Mouse (Mus musculus) frontal cortex, postnatal 14 days (tissue): ENCODE measurements around the gene Flt4.

Source experiments
- DNase-seq, 2 experiments: peaks; one replicate each; pipeline ENCODE4 v3.0.0; 2022; ENCODE audit warnings: low spot score in 2 of 2

The Flt4 gene

DNA sequence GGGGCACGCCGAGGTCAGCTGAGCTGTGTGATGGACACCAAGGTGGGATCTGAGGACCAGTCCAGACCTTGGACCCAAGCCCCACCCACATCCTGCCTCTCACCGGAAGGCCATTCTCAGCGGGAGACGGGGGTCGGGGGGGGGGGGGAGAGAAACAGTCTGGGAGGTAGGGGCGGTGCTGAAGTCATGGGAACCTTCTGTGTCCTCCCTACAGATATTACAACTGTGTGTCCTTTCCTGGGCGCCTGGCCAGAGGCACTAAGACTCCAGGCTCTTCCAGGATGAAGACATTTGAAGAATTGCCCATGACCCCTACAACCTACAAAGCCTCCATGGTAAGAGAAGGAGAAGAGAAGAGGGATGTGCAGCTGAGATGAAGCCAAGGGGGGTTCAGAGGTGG is 36.6 kb downstream of the Flt4 start:
- DNase-seq: no peak

DNA sequence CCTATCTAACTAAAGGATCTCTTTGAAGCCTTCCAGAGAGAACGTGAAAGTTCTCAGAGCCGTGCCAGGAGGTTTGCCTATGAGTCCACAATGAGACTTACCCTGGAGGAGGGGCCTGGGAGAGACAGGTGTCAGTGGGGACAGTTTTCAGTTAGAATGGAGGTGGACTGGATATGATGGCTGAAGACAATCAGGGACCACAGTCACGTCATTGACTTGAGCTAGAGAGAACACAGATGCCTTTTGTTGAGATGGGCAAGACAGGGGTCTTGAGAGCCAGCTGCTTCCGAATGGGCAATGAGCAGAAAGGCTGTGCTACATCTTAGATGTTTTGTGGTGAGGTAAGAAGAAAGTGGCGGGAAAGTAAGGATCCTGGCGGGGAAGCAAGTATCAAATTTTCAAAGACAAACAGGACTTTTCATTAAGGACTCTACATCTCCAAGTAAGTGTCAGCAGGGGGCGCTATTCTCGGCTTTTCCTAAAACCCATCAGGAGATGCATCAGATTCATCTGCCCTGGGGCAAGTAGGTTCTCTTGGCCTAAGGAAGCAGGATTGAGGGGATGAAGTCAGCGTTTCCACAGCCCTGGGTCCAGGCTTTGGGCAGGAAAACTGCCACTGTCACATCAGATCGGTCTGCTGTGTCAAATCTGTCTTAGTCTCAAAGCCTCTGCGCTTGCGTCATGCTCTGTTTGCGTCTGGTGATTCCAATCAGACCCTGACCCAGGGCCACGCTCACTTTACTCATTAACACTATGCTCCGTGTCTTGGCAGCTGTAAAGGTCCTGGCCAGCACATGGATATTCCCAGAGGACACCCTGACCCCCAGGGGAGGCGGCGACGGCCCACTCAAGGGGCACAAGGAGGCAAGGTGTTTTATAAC is 41.3 kb downstream of the Flt4 start:
- no peak for DNase-seq

DNA sequence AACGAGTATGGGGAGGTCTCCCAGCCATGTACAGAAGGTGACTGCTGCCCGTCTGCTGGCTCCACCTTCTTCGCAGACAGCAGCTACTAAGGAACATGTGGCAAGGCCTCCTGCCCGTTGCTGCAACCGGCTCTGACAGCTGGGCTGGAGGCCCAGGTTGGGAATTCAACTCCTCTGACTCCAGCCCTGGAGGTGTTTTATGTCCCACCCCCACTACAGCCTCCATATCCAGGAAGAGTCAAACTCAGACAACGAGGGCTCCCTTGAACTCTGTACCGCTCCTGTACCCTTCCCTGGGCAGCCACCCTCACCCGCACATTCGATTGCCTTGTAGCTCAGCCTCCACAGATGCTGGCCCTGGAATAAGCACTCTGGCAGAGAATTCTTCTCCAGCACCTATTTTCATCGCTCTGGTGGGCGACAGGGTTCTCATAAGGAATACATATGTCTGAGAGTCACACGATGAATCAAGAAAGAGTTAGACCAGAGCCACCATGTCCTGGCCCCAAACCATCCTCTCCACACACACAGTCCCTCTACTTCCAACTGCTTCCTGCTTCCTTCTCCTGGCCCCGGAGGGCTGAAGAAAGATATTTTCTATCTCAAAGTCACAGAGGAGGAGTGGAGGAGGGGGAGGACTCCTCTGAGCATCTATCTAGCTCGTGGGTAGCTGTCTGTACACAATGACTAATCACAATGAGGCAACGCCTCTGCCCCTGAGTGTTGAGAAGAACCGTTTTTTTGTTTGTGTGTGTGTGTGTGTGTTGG is 42.1 kb downstream of the Flt4 start:
- DNase-seq: no peak

DNA sequence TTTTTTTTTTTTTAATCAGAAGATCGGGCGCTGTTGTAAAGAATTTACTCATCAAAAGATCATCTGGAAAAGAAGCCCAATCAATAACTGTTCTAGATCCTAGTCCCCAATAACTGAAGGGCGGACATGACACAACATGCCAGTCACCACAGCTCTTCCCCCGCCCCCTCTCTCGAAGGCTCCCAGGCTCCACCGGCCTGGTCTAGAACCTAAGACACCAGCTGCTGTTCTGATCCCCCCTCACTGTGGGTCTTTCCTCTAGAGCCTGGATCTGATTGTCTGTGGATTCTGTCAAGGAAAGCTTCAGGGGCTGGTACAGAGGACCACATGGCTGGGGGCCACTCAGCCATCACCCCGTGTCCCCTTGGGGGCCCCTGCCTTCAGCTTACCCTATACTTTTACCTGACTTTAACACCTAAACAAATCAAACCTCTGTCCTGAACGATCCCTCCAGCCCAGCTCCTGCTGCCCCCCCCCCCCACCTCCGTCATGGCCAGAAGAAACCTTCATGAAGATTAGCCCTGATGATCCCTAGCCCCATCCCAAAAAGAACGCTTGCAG is 42.8 kb downstream of the Flt4 start:
- DNase-seq: no peak

DNA sequence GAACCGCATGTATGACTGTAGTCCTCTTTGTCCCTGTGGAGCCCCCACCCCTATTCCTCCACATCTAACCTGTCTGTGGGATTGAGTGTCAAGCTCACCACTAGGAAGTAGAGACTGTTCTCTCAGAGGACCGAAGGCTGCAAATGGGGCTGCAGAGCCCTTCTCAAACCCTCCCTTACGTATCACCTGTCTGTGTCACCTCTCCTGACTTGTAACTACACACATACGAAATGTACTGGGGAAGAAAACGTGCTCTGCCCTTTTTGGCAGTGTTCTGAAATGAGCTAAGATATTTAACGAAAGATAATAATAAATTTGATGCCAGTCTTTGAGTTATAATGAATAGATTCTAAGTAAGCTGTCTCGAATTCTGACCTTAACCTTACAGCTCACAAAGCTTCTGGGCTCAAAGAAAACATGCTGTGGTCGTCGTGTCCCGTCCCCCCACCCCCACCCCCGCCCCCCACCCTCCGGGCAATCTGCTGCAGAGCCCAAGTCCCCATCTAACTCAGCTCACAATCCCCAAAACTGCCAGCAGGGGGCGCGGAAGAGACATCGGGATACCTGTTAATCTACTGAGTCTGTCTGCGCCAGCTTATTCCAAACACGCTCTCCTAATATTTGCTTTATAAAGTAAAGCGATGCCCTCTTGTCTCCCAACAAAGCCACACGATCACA is 43.5 kb downstream of the Flt4 start:
- DNase-seq: peak; percentile 72 to 86

DNA sequence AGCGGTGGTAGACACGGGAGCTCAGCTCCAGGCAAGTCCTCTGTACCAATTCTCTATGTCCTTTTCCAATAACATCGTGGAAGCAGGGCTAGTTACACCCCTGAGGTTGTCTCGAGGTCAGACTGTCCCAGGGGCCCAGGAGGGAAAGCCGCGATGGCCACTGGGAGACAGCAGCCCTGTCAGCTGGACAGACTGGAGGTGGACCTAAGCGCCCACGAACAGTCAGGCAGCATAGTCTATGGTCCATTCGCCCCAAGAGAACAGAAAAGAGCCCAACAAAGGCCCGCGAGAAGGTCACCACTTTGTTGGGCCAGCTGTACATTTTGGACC is 44.0 kb downstream of the Flt4 start:
- DNase-seq: no peak

DNA sequence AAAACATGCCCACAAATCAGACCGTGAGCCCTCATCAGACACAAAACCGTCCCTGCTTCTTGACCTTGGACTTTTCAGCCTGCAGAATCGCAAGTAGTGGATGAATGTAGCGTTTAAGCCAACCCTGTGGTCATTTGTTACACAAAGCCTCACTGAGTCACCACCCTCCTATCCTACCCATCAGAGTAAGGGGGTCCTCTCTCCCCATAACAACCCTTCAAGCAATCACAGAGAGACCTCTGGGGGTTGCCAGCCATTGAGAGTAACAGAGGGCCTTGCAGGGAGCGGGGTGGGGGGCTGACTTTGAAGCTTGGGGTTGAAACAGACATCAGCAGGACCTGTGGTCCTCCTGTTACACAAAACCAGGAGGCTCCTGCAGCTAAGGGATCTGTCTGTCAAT is 45.6 kb downstream of the Flt4 start:
- no peak for DNase-seq

DNA sequence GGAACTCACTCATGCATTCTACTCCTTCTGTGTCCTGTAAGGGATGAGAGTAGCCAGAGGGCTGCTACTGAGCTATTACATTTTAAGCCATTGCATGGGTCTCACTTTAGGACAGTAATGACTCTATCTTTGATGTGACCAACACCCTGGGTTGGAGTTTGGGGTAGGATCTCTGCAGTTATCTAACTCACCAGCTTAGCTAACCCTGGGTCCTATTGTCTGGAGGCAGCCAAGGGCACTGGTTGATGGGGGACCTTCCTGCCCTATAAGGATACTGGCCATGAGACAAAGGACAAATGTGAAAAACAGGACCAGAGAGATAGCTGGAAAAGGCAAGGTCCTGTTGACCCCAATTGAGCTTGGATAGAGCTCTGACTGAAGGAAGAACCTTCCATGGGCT is 46.4 kb downstream of the Flt4 start:
- no peak for DNase-seq

DNA sequence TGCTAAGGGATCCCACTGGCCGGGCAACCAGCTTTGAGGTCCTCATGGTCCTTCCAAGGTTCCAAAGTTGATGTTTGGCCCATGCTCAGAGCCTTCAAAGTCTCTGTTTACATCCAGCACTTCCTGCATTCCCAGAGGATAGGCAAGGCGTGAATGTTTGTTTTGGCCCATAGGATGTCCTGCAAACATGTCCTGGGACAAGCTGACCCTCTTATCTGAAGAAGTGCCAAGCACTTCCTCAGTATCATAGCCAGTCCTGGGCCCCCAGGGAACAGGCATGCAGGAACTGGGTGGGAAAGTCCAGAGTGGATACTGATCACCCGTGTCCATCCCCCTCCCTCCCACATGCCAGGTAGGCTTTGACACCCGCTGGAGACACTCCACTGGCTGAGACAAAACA is 49.0 kb downstream of the Flt4 start:
- no peak for DNase-seq

DNA sequence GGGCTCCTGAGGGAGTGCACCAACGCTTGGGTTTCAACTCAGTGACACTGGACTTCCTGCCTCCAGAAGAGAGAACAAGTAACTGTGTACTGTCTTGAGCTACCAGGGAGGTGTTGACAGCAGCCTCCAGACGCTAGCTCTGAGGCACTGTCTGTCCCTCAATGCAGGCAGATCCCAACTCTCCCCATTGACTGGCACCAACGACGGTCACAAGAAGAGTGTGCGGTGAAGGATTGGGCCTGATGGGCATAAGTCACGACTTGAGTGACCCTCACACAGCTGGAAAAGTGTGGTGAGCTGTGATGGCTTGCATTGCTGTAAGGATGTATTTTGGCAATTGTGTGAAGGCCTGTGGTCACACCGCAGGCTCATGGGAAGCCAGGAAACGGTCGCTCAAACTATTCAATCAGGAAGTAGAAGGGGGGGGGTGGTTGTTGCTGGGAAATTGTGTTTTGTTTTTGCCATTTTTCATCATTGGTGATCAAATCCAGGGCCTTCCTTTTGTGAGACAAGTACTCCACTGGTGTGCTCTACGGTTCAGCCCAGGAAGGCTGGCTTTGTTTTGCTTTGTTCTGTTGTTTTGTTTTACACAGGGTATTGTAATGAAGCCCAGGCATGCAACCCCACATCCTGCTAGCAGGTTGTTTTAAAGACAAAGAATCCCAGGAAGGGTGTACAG is 49.9 kb downstream of the Flt4 start:
- DNase-seq: no peak

DNA sequence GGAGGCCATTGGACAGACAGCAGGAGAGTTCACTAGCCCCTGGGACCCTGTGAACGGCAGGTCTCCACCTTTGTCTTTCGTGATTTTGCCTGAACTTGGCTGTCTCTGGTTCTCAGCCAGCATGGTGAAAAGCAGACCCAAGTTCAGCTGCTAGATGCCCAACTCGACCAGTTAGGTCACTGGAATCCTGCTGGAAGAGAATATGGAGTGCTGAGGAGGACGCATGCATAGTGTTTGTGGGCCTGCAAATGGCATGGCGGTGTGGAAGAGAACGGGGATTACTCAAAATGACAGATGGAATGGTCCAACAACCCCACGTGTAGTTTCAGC is 50.4 kb downstream of the Flt4 start:
- DNase-seq: no peak

DNA sequence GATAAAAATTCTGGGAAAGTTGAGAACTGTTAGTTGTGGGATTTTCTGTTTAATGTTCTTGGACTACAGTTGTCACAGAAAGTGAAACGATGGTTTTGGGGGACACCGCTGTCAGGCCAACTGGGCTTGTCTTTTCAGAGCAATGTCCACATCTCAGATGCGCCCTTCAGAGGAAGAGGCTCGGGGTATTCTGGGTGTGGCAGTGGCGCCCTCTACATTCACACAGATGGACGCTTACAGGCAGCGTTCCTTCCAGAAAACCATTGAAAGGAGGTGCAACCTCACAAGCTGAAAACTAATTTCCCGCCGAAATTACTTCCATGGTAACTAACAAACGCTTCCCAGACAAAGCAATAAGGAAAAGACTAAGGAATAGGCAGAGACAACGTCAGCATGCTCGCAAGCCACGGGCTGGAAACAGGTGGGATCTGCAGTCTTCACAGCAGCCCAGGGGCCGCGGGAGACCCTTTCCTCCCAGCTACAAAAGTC is 53.3 kb downstream of the Flt4 start:
- DNase-seq: no peak

DNA sequence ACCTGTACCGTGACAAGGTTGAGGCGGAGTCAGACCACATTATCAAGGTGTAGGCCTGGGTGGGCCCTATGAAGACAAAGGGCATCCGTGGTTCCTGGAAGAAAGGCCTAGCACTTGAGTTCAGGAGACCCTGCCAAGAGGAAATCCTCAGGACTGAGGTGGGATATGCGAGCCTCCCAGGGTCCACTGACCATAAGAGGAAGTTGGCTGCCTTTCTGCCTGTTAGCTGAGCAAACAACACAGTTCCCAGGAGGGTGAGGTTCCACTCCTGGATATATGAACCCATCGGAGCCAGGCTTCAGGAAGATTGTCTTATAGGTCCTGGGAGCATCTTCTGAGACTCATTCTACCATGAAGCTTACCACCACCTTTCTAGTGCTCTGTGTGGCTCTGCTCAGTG is 54.2 kb downstream of the Flt4 start, which contains the start of gene Scgb3a1:
TSS of gene Scgb3a1 (plus strand) at position 301 of the 400 bp plus-strand sequence.
- DNase-seq: no peak

DNA sequence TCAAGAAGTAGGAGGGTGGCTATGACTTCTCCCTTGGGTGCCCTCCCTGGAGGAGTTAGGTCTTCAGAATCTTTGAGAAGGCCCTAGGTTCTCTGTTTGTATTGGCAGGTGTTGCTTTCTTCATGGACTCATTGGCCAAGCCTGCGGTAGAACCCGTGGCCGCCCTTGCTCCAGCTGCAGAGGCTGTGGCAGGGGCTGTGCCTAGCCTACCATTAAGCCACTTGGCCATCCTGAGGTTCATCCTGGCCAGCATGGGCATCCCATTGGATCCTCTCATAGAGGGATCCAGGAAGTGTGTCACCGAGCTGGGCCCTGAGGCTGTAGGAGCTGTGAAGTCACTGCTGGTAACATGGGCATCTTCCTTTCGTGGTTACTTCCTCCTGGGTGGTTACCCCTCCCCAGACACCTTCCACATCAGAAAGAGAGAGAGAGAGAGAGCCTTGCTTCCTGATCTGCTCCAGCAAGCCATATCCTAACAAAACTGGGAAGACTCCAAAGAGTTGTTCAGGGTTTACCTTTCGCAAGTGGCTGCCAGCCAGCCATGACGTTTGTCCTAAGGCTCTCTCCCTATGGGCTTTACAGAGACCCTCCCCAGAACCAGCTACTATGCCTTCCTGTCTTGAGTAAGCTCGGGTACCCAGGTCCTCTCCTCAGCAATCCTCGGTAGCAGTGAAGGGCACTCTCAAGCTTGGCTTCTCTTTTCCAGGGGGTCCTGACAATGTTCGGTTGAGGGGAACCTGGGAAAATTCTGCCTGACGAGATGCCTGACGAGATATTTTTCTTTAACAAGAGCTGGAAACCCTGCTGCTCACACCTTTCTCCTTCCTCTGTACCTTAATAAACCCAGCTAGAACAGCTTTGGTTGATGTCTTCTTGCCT is 55.4 kb downstream of the Flt4 start:
- DNase-seq: no peak

DNA sequence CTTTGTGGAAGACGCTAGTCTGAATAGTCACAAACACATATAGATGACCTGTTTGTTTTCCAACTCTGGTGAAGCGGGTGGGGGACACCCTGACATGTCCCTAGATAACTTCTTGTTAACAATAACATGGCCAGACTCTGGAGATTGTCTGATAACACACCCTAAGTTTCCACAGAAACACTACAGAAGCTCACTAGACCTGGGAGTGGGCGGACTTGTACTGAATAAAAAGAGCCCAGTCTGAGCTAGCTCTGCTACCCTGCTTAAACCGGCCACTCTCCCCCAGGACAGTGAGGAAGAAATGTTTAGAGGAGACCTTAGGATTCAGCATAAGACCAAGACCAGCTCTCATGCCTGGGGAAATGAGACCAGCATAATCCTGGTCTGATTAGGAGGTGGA is 56.4 kb downstream of the Flt4 start:
- DNase-seq: no peak

DNA sequence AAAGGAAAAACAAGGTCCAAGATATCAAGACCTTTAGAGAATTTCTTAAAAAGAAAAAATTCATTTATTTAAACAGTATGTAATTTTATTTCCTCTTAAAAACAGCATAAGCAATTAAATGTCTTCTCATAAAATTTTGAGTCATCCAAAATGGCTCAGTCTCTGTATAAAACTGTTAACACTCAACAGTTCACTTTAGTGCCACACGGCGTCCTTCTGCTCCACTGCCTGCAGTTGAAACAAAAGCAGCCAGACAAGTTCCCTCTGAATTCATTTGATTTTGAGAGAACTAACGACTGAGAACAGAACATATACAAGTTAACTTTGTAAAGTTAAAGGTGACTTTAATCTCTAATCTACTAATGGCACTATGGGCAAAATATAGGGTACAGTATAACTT is 64.4 kb downstream of the Flt4 start:
- no peak for DNase-seq

DNA sequence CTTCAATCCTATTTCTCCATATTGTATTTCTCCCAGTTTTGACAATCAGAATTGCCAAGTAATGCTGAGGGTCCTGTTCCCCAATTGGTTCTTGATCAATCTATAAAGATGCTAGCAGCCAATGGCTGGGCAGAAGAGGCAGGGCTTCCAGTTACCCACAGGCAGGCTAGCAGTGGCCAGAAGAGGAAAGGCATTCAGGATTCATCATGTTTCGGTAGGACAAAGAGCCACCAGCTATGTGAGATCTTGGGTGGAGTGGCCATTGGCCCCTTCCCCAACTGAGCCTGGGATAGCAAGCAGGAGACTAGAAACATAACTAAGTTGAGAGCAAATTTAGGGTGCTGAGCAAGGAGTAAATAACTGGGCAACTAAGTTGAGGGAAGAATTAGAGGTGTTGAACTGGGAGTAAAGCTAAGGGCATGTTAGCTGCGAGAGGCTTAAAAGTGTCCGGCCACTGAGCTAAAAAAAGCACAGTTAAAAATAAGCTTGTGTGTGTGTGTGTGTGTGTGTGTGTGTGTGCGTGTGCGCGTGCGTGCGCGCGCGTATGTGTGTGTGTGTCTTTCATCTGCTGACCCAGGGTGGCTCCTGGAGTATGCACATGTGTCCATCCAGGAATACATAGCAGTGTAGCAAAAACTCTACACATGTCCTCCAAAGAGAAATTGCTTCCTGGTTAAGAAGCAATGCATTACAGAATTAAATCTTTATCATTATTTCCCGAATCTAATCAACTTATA is 75.3 kb downstream of the Flt4 start:
- no peak for DNase-seq

DNA sequence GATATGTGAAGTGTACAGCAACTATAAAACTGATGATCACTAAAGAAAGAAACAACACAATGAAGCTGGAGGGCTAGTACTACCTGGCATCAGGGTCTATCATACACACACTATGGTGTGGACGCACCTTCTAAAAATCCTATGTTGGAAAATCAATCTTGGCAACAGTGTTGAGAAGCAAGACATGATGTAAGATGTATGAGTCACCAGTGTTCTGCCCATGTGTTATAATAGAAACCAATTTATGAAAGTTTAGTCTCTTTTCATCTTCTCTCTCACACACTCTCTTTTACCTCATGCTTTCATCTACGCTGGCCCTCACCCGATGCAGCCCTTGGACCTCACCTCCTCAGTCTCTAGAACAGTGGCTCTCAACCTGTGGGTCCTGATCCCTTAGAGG is 86.0 kb downstream of the Flt4 start:
- no peak for DNase-seq

DNA sequence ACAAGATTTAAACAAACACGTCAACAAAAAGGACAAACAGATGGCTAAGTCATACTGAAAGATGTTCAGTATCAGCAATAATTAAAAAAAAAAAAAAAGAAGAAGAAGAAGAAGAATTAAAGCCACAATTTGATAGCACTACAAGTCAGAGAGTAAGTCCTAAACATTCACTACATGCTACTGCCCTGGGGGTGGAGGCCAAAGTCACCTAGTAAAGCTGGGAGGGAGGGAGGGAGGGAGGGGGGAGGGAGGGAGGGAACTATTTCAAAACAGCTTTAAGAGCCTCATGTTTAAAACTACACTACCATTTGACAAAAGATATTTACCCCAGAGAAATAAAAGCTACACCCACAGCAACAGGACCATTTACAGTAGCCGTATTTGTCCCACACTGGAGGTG is 86.6 kb downstream of the Flt4 start:
- no peak for DNase-seq

DNA sequence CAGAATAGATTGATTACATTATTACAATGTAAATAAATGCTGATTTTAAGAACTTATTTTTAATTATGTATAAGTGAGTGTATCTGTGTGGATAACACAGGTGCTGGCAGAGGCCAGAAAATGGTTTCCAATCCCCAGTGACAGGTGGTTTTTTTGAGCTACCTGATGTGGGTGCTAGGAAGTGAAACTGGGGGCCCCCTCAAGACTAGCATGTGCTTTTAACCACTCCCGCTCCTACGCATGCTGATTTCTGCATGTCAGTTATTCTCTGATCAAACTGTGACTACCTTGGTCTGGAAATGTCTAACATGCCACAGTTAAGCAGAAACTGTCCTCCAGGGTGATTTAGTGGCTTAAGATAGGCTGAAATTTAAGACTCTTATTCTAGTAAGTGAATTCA is 87.4 kb downstream of the Flt4 start:
- no peak for DNase-seq
